Mouse (Mus musculus) layer of hippocampus, adult 9-10 months (tissue): Measurements from ENCODE around the gene Hmx2.

Experiments used
- DNase-seq: peaks from one replicate; pipeline ENCODE4 v3.0.0; 2022; ENCODE audit warnings: low spot score

Gene Hmx2

DNA sequence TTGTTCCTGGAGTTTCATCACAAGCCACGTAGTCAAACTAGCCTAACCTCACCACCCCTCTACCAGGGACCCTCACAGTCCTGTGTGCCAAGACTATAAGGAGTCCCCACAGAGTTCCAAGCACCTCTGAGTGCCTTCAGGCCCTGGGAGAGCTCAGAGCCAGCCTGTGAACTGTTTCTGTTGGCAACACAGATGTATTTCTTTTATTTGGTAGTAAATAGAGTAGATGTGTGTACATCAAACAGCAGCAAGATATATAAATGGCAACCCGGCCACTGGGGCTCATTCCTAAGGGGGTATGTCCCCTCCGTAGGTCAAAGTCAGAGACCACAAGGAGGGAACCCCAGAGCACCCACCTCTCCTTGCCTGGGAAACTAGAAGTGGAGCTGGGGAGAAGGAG lies at the start of gene Hmx2:
Hmx2 (plus strand) TSS at position 301 of the 400 bp plus-strand sequence.
- DNase-seq: no peak

DNA sequence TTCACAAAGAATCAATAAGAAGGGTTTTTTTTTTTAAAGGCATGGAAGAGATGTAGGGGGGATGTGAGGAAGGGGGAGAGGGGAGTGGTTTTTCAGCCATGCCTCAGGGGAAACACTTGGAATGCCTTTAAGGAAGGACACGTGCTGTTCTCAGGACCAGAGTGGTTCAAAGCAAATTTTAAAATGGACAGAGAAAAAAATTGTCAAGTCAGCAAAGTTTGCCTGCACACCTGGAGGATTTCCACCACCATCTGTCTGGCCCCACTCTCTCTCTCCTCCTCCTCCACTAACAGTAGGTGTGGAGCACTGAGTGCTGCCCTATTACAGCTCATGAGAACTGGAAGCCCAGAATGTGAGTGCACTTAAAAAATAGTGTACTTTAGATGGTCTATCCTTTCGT lies 44.8 kb upstream of the Hmx2 start:
- DNase-seq: no peak

- peak; percentile 71 for DNase-seq
Observed at GRCm38 (mm10) chr7:131539979-131540378, 8.6 kb upstream of the Hmx2 start.

DNA sequence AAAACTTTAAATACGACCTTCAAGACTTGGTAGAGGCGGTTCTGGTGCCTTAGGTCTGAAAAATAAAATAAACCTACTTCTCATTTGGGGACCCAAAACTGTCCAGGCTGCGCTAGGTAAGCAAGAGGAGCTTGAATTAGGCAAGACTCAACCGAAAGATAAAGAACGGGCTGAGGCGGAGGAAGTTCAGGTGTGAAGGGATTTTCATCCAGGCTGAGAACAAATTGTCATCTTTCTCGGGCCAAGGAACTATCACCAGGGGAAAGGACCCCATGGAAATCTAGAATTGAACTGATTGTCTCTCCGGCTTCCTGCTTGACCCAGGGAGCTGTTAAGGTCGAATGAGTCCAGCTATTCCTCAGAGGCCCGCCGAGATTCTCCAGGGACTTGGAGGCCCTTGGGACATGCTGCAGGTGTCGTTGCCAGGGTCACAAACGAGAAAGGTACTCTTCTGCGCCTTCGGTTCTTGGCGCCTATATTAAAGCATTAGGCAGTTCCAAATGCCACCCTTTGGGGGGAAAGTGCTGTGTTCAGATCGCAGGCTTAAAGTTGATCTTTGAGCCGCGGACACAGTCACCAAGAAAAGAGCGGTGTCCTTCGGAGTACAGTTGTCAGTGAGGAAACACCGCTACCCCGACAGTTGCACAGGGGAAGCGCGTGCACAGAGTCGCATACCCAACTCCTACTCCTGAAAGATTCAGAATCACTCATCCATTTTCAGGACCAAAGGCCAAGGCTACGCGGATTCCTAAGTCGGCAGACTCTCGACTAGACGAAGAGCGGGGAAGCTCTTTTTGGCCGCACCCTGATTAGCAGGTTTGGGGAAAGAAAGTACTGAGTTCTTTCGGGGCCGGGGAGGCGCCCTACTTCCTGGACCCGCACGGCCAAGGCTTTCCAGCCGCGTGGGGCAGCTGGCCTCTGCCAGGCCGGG lies 7.1 kb upstream of the Hmx2 start:
- DNase-seq: no peak

- no peak for DNase-seq
Observed at GRCm38 (mm10) chr7:131542115-131542871, 6.3 kb upstream of the Hmx2 start, which contains the start of gene Hmx3. TSS of gene Hmx3 (plus strand) at chr7:131542867.

- no peak for DNase-seq
Observed at GRCm38 (mm10) chr7:131542872-131543622, 5.5 kb upstream of the Hmx2 start.

- DNase-seq: no peak
Observed at GRCm38 (mm10) chr7:131543623-131544481, 4.7 kb upstream of the Hmx2 start.

DNA sequence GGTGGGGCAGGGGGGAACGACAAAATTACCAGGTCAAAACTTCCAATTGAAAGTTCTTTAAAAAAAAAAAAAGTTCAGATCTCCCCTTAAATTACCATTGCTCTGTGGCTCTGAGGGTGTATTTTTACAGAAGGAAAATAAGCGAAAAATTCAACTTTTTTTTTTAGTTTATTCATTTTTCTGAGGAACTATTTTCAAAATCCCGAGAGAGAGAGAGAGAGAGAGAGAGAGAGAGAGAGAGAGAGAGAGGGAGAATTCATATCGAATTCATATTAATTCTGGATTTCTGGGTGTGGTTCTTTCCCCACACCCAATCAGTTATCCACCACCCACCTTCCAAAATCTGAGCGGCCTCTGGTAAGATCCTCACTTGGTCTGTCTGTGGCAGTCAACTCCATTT lies 3.7 kb upstream of the Hmx2 start:
- no peak for DNase-seq

GRCm38 (mm10) chr7:131545701-131546385 lies 2.7 kb upstream of the Hmx2 start:
- DNase-seq: no peak

DNA sequence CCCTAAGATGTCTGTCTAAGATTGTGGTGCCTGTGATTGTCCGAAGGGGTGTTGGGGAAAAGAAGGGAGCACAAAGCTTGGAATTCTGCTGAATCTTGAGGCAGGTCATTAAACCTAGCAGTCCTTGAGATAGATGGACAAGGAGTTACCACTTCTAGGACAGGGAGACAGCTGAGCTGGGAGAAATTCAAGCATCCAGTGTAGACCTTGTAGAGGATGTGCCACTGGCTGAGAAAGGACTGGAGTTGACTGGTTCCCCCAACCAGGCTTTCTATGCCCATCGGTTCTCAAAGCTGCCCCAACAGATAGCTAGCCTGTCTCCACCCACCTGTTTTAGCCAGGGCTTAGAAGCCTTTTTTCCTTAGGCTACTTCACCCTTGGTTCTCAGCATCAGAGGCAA lies 2.1 kb upstream of the Hmx2 start:
- DNase-seq: no peak

GRCm38 (mm10) chr7:131547481-131547880 lies 1.1 kb upstream of the Hmx2 start:
- DNase-seq: no peak

DNA sequence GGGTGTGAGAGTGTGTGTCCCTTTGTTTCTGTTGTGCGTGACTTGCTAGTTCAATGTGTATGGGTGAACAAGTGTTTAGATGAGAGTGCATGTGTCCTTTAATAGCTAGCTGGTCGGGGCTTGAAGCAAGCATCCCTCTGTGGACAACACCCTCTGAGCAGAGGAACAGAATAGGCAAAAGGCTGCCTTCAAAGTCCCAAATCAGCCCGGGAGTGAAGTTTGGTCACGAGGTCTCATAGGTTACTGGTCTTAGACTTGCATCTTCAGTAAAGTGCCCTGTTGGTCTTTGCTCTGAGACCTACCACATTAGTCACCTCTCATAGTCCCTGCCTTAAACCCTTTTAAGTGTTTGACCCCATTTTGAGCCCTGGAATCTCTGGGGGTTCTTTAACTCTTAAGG lies 2.9 kb downstream of the Hmx2 start:
- DNase-seq: no peak

DNA sequence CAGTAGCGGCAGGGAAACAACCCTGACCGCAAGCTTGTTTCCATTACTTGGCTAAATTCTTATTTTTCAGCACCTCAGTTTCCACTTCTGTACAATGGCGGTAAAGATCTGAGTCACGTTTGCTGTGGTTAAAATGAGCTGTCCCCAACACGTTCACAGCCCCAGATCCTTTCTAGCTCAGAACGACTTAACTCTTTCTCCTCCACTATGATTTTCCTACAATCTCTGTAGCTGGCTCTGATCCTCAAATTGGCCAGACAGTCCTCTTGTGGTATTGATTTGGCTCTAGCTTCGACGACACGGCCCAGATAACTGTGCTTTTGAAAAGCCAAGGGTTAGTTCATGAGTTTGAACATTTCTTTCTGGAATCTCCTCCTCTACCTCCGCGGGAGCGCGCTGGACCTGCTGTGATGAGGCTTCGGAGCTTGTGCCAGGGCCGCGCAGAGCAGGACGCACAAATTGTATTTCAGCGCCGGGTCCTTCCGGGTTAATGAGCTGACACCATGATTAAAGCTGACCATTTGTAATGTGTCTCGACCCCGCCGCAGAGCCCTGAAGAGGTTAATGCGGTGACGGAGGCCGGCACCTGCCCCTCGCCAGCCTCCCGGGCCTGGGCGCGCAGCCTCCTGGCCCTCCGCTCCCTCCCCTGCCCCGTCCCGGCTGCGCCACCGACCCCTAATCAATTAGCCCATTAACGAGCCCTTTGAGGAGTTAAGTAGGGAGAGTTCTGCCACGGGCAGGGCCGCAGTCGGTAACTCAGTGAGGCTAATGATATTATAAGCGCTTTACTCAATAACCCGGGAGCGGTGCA lies 3.6 kb downstream of the Hmx2 start:
- DNase-seq: no peak

GRCm38 (mm10) chr7:131552781-131553180 lies 4.2 kb downstream of the Hmx2 start:
- no peak for DNase-seq

- DNase-seq: no peak
Observed at GRCm38 (mm10) chr7:131553771-131554175, 5.2 kb downstream of the Hmx2 start.

DNA sequence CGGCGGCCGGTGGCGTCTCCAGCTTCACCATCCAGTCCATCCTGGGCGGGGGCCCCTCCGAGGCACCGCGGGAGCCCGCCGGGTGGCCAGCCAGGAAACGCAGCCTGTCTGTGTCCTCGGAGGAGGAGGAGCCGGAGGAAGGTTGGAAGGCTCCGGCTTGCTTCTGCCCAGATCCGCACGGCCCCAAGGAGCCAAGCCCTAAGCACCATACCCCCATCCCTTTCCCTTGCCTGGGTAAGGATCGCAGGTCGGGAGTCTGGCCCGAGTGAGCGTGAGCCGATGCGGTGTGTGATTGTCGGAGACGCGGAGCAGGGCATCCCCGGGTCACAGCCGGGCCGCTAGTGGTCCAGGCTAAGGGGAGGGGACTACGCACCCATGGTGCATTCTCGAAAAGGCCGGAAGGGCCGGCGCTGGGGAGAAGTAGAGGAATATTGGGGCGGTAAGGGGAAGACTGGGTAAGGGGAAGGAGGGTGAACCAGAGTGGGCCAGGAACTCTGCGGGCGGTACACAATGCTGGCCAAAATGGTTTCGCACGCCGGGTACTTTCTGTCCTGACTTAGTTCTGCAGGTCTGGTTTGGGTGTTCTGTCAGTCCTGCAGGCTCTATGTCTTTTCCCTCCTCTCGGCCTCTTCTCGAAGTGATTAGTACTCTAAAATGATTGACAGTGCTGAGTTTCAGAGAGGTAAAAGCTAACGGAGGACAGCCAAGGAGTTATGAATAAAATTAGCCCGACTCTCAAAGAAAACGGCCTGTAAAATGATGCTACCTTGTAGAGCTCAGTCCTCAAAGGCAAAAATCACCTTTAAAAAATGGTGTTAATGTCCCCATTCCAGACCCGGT lies 6.0 kb downstream of the Hmx2 start:
- DNase-seq: no peak

- no peak for DNase-seq
Observed at GRCm38 (mm10) chr7:131555301-131556081, 6.9 kb downstream of the Hmx2 start.

DNA sequence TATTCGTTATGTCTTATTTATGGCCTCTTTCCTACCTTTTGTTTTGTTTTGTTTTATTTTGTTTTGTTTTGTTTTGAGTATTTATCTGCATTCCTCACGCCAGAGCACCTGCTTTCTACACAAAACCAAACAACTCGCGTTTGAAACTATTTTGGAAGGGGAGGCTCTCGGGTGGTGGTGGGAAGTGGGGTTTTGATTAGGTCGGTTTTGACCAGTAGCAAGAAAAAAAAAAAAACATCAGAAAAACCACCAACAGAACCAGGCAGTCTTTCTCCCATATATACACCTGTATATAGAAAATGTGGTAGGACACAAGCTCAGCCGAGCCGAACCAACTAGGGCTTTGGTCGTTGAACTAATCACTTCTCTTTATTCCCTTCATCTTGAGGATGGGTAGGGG lies 7.5 kb downstream of the Hmx2 start:
- no peak for DNase-seq
